Mouse (Mus musculus): ENCODE data around the gene Pgap3.

DNA sequence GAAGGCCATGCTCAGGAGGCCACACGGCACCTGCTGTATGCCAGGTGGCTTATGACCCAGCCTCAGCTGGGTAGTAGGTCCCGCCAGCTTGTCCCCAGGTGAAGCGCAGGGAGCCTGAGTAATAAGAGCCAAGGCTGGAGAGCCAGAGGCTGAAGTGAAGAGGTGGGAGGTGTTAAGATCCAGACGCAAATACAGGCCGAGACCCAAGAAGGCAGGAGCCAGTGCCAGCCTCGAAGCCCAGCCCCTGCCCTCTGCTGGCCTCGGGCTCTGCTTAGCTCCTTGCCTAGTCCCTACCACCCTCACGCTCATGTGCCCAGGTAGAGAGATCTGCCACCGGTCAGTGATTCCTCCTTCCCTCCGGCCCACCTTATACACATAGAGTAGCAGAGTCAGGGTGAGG lies 12.0 kb downstream of the Pgap3 start:
- TF ChIP-seq CTCF (IDR thresholded peaks at IDR 0.05; ENCODE audit: extremely low read depth, insufficient read depth, insufficient read length, insufficient replicate concordance) = no peak
- TF ChIP-seq POLR2A (IDR thresholded peaks at IDR 0.05; ENCODE audit: low read depth, low read length) = no peak
